Mouse (Mus musculus): ENCODE data around the gene 3110082J24Rik. TPM values are rescaled to one million over a fixed set of nuclear protein-coding genes. Genes with fewer than 3 reads are reported as not detected.

Gene 3110082J24Rik
- total and polyA plus RNA-seq, 3 experiments = not detected

DNA sequence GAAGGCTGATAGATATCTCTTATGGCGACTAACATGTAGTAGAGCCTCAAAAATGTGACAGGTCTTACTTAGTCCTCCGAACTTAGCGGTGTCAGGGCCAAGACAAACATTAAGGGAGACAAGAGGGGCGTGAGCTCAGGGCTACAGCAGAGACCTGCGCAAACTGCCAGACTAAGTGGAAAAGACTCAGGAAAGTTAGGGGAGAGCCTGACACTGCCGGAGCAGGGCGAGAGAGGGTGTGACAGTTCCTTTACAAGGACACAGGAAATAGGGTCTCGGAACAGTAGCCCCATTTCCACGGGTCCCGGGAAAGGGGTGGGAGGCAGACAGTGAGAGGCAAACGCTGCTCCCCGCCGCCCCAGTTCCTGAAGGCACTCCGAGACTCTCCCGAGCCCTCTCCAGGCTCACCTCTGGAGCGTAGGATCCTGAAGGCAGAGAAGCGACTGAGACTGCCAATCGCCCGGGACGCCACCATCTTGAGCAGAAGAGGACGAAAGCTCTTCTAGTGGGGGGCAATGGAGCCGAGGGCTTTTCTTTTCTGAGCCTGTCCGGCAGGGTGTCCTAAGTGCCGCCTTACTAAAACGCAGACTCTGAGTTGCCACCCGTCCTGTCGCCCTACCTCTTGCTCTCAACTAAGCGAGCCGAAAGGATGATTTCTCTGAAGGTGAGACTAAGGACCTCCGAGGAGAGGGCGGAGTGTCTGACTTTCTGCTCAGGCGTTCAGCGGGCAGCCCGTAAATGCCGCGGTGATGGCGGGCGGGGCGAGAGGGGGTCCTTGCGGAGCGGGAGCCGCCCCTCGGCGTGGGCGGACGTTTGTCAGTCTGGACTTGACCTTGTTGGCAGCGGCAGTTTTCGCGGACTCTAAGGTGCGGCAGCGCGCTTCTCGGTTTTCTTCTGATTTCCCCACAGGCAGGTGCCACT lies 48.8 kb upstream of the 3110082J24Rik start, which contains the start of the genes Hadha and Hadhb:
Gene Hadha, minus strand, starts transcription at position 689 of the 921 bp plus-strand sequence.
Gene Hadhb, plus strand, starts transcription at position 775 of the 921 bp plus-strand sequence.
- H3K27ac ChIP-seq (ENCODE audit: control insufficient read depth, low read depth, low read length) = peak within 1 kb of the TSS; percentile 91
- TF ChIP-seq MAZ (IDR thresholded peaks at IDR 0.05; ENCODE audit: low read depth, low read length) (peak; percentile 96), TBP (IDR thresholded peaks at IDR 0.05; ENCODE audit: low read depth, low read length) (peak; percentile 90), ELF1 (IDR thresholded peaks at IDR 0.05; ENCODE audit: low read depth, low read length) (peak; percentile 53), HCFC1 (IDR thresholded peaks at IDR 0.05; ENCODE audit: low read depth, low read length) (peak; percentile 90), ZKSCAN1 (IDR thresholded peaks at IDR 0.05; ENCODE audit: low read depth, low read length) (no peak), UBTF (IDR thresholded peaks at IDR 0.05; ENCODE audit: borderline replicate concordance, insufficient read depth, low read depth, low read length) (no peak; the same call in 1 of the 2 replicates), MYC (IDR thresholded peaks at IDR 0.05; ENCODE audit: low read depth, low read length) (0 out of 2 replicates have a peak, but pooled peaks have one; percentile 37), MXI1 (IDR thresholded peaks at IDR 0.05; ENCODE audit: low read depth, low read length) (peak; percentile 82), E2F4 (IDR thresholded peaks at IDR 0.05; ENCODE audit: borderline replicate concordance, low read depth, low read length) (no peak; the same call in 1 of the 2 replicates), SIN3A (IDR thresholded peaks at IDR 0.05; ENCODE audit: low read length) (peak; percentile 88), MAX (IDR thresholded peaks at IDR 0.05; ENCODE audit: low read length) (peak; percentile 100), NRF1 (IDR thresholded peaks at IDR 0.05; ENCODE audit: insufficient read depth, low read depth, low read length, poor library complexity, severe bottlenecking) (no peak), NELFE (IDR thresholded peaks at IDR 0.05; ENCODE audit: low read depth, low read length) (peak; percentile 89), POLR2AphosphoS5 (IDR thresholded peaks at IDR 0.05; ENCODE audit: borderline replicate concordance, low read depth, low read length) (peak; percentile 71; the same call in 1 of the 2 replicates), TCF12 (IDR thresholded peaks at IDR 0.05; ENCODE audit: low read depth, low read length) (peak; percentile 82), ZMIZ1 (IDR thresholded peaks at IDR 0.05; ENCODE audit: low read depth, low read length) (peak; percentile 96), POLR2AphosphoS2 (IDR thresholded peaks at IDR 0.05; ENCODE audit: low read length) (peak; percentile 93), CTCF (IDR thresholded peaks at IDR 0.05 in 2 of 3, conservative IDR thresholded peaks at IDR 0.05 in 1 of 3; ENCODE audit: control insufficient read depth in 1 of 3, insufficient read depth in 1 of 3, low read depth in 2 of 3, low read length in 3 of 3, poor library complexity in 1 of 3, severe bottlenecking in 1 of 3) (0 out of 6 replicates have a peak, but pooled peaks of 1 of the 3 experiments have one; percentile 16), POLR2A (IDR thresholded peaks at IDR 0.05; ENCODE audit: control insufficient read depth in 1 of 2, insufficient read depth in 1 of 2, low read depth in 1 of 2, low read length in 2 of 2, poor library complexity in 1 of 2) (peak; percentile 85 to 97), KAT2A (conservative IDR thresholded peaks at IDR 0.05; ENCODE audit: low read depth, low read length) (no peak; the same call in 1 of the 2 replicates)
- DNase-seq (ENCODE audit: low read depth, low spot score) = peak; percentile 98
- H3K27me3 ChIP-seq (ENCODE audit: control insufficient read depth in 1 of 2, insufficient read depth in 2 of 2, low read length in 2 of 2) = no peaks in the 10 kb centered on the region
- peak within 1 kb of the TSS; percentile 92 for H3K9ac ChIP-seq (ENCODE audit: control insufficient read depth, low read depth, low read length, poor library complexity, severe bottlenecking)
- peaks cover 7 to 11% of the 10 kb centered on the region in 2 experiments for H3K4me1 ChIP-seq (ENCODE audit: control insufficient read depth in 1 of 2, insufficient read depth in 2 of 2, low read length in 2 of 2)
- H3K79me2 ChIP-seq (ENCODE audit: control insufficient read depth, insufficient read depth, low read length, poor library complexity) = peaks cover 50% of the 10 kb centered on the region
- H3K9me3 ChIP-seq (replicated peaks; ENCODE audit: insufficient read depth, low read length) = no peaks in the 10 kb centered on the region
- H3K4me3 ChIP-seq (ENCODE audit: control insufficient read depth in 1 of 2, insufficient read depth in 1 of 2, low read depth in 2 of 2, low read length in 2 of 2) = peak within 1 kb of the TSS; percentile 68 to 88
- peaks cover 0 to 33% of the 10 kb centered on the region in 2 experiments; a peak in 2 of 4 replicates for H3K36me3 ChIP-seq (ENCODE audit: control insufficient read depth in 1 of 2, insufficient read depth in 2 of 2, low read length in 2 of 2)
